Mouse (Mus musculus) spleen, adult 2 months (tissue): ENCODE data around the gene Lrrn4cl.

Experiments used
- CTCF ChIP-seq: fragments of 200-500 bp; IDR thresholded peaks from 2 replicates; pipeline ENCODE4 v1.5.1; 2011; ENCODE audit warnings: mild to moderate bottlenecking, inconsistent platforms; ENCODE audit not compliant: insufficient read depth, insufficient read length, insufficient replicate concordance; ENCODE audit errors: extremely low read depth
- POLR2A ChIP-seq: fragments of 200-500 bp; IDR thresholded peaks from 2 replicates; pipeline ENCODE4 v1.6.1; 2011; ENCODE audit warnings: low read depth, low read length, inconsistent platforms

GRCm38 (mm10) chr19:8822696-8823095 lies 27.9 kb upstream of the Lrrn4cl start:
- TF ChIP-seq CTCF (no peak), POLR2A (no peak)
